In genomic region chr14:55559799-55560201, GRCm38 (mm10) we compare ENCODE assay signal across 8 mouse cellular contexts. TPM values are rescaled to one million over a fixed set of nuclear protein-coding genes. Genes with fewer than 3 reads are reported as not detected.
DNase-seq lines count a peak whose midpoint lies in the region; ATAC-seq and TF ChIP-seq lines count a peak whose summit lies in the region.

Gene Dcaf11 (plus strand): TSS chr14:55560006.

- TF ChIP-seq POLR2A in ES-Bruce4 (IDR thresholded peaks at IDR 0.05; ENCODE audit: insufficient read depth, low read length) = no peak

- ATAC-seq in cerebellum, adult (ENCODE audit: insufficient number of reproducible peaks, low FRiP score, low TSS enrichment) = peak; percentile 77
- peak; percentile 80 for ATAC-seq in forebrain, embryonic 14.5 days
- peak; percentile 82 for ATAC-seq in neural tube, embryonic 15.5 days (ENCODE audit: low FRiP score)

- WGBS in forebrain, embryonic 14.5 days = under 1% methylated on average over 27 of the region's 27 CpGs
- under 1% methylated on average over 27 of the region's 27 CpGs for WGBS in neural tube, embryonic 15.5 days

- H3K4me2 ChIP-seq in forebrain, embryonic 14.5 days (ENCODE audit: low read length) = peak within 1 kb of the TSS; percentile 84
- H3K4me2 ChIP-seq in neural tube, embryonic 15.5 days = peak within 1 kb of the TSS; percentile 86

- 0 out of 2 replicates have a peak, but pooled peaks have one; percentile 67 for TF ChIP-seq EP300 in ES-Bruce4 (IDR thresholded peaks at IDR 0.05; ENCODE audit: insufficient read depth, low read depth, low read length)

- no peaks in the 10 kb centered on the region for H3K36me3 ChIP-seq in ES-Bruce4 (ENCODE audit: control insufficient read depth, insufficient read depth, low read length, poor library complexity, severe bottlenecking)
- H3K36me3 ChIP-seq in forebrain, embryonic 14.5 days (ENCODE audit: control insufficient read depth, insufficient read depth, low read length) = peaks cover 15% of the 10 kb centered on the region
- H3K36me3 ChIP-seq in neural tube, embryonic 15.5 days = peaks cover 14% of the 10 kb centered on the region

- intact Hi-C loops in heart, postnatal 14 days (cut with DNase I) = loop anchor here (5.0 kb wide), 1 partner anchor 43 kb away; the partner anchor contains the start of gene Irf9

- H3K4me3 ChIP-seq in ES-Bruce4 (ENCODE audit: low read depth, low read length) = peak within 1 kb of the TSS; percentile 79
- H3K4me3 ChIP-seq in forebrain, embryonic 14.5 days (ENCODE audit: low read depth, low read length) = peak within 1 kb of the TSS; percentile 62
- H3K4me3 ChIP-seq in neural tube, embryonic 15.5 days (replicated peaks) = peak within 1 kb of the TSS; percentile 63

- H3K4me1 ChIP-seq in ES-Bruce4 (ENCODE audit: control insufficient read depth, insufficient read depth, low read length) = no peaks in the 10 kb centered on the region
- H3K4me1 ChIP-seq in forebrain, embryonic 14.5 days (ENCODE audit: control insufficient read depth, insufficient read depth, low read length) = peaks cover 6% of the 10 kb centered on the region; the same call in 1 of the 2 replicates
- H3K4me1 ChIP-seq in neural tube, embryonic 15.5 days = peaks cover 25% of the 10 kb centered on the region

- TF ChIP-seq CTCF in ES-Bruce4 (IDR thresholded peaks at IDR 0.05; ENCODE audit: low read depth, low read length) = no peak

- peak; percentile 96 for DNase-seq in forebrain, embryonic 14.5 days (ENCODE audit: low spot score)
- peak; percentile 90 for DNase-seq in heart, postnatal 14 days
- DNase-seq in layer of hippocampus, adult 11-12 months (ENCODE audit: low spot score) = peak; percentile 91
- DNase-seq in lung, adult 18-20 months = peak; percentile 92 to 95
- peak; percentile 93 for DNase-seq in testis, postnatal 14 days (ENCODE audit: low spot score)

- H3K9me3 ChIP-seq in ES-Bruce4 (replicated peaks; ENCODE audit: control insufficient read depth, insufficient read depth, low read length, poor library complexity, severe bottlenecking) = no peaks in the 10 kb centered on the region
- H3K9me3 ChIP-seq in forebrain, embryonic 14.5 days (replicated peaks; ENCODE audit: control insufficient read depth, low read length) = no peaks in the 10 kb centered on the region
- no peaks in the 10 kb centered on the region for H3K9me3 ChIP-seq in neural tube, embryonic 15.5 days (replicated peaks)

- H3K27me3 ChIP-seq in ES-Bruce4 (ENCODE audit: control insufficient read depth, insufficient read depth, low read length, poor library complexity, severe bottlenecking) = no peaks in the 10 kb centered on the region
- H3K27me3 ChIP-seq in forebrain, embryonic 14.5 days (replicated peaks; ENCODE audit: control insufficient read depth, insufficient read depth, low read length) = no peaks in the 10 kb centered on the region
- no peaks in the 10 kb centered on the region for H3K27me3 ChIP-seq in neural tube, embryonic 15.5 days (replicated peaks)

- peak within 1 kb of the TSS; percentile 38 for H3K9ac ChIP-seq in ES-Bruce4 (ENCODE audit: low read depth, poor library complexity, severe bottlenecking)
- peak within 1 kb of the TSS; percentile 85 for H3K9ac ChIP-seq in forebrain, embryonic 14.5 days (ENCODE audit: low read length)
- H3K9ac ChIP-seq in neural tube, embryonic 15.5 days (replicated peaks) = peak within 1 kb of the TSS; percentile 70

- H3K27ac ChIP-seq in ES-Bruce4 (ENCODE audit: insufficient read depth, low read length) = peak within 1 kb of the TSS; percentile 86
- H3K27ac ChIP-seq in forebrain, embryonic 14.5 days (ENCODE audit: low read depth, low read length) = peak within 1 kb of the TSS; percentile 98
- H3K27ac ChIP-seq in neural tube, embryonic 15.5 days (replicated peaks) = peak within 1 kb of the TSS; percentile 99

RNA-seq across cellular contexts. Expression of gene Dcaf11, which starts in this region (rescaled TPM):
- 25.6 and 34.7 TPM in 2 replicates for polyA plus RNA-seq in ES-Bruce4 (2011; ENCODE audit: insufficient read depth, insufficient read length, low read depth, missing spikeins)
- polyA plus RNA-seq in forebrain, embryonic 14.5 days (2014; fragmentation: Nextera tagmentation; extraction: Ambion mirVana) = 130 and 137 TPM in 2 replicates
- 100 to 1,000 TPM; 112 to 118 TPM for total RNA-seq in heart, postnatal 14 days (2021)
- polyA plus RNA-seq in neural tube, embryonic 15.5 days (2015; fragmentation: Nextera tagmentation; extraction: Ambion mirVana) = 98.9 and 102 TPM in 2 replicates

Comparison
In these comparisons a context has a peak if more than half of its experiments do, and no peak if none do; other contexts are left out.
1. Peak in every context shown above with its lines: DNase-seq, ATAC-seq, H3K4me3 ChIP-seq and H3K27ac ChIP-seq.